Mouse (Mus musculus) forelimb bud, embryonic 11.5 days (tissue): ENCODE measurements around the gene Adgrd1.
A peak's percentile ranks its signal among the peaks of the same experiment; 100 is the strongest.

ENCODE experiments used
- DNase-seq: peaks from one replicate; pipeline ENCODE4 v3.0.0-alpha.2; 2012; ENCODE audit warnings: low read depth, low spot score

The Adgrd1 gene

DNA sequence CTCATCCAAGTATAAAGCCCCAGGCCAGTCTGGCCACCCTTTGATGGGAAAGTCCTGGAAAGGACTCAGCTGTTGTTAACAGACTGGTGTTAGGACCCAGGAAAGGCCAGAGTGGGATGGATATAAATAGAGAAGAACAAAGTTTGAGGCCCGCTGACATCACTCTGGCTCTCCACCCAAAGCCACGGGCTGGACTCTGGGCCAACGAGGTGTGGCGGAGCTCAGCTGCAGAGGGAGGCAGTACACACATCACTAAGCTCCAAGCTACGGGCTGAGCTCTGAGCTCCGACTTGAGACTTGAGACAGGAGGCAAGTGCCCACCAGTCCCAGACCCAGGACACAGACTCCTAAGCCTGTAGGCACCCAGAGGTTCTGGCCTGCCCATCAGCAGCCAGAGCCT is at the start of gene Adgrd1:
TSS of gene Adgrd1 (plus strand) at position 240 of the 400 bp plus-strand sequence.
- DNase-seq, result no peak

- peak; percentile 57 for DNase-seq
These were observed 47.2 kb upstream of the Adgrd1 start for GRCm38 (mm10) chr5:129049372-129049771.

DNA sequence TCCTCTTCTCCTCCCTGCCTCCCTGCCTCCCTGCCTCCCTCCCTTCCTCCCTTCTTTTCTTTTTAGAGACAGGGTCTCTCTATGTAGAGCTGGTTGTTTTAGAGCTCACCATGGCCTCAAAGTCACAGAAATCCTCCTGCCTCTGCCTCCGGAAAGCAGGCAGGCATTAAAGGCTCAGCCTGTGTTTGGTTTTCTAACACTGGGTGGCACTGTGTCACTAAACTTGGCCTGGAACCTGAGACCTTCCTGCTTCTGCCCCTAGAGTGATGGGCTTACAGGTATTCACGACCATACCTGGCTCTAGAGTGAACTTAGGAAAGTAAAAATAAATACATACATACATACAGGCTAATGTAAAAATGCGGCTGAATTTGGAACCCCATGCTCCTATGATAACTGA is 44.6 kb upstream of the Adgrd1 start:
- DNase-seq, result no peak

GRCm38 (mm10) chr5:129052636-129053355 is 43.8 kb upstream of the Adgrd1 start:
- no peak for DNase-seq

DNA sequence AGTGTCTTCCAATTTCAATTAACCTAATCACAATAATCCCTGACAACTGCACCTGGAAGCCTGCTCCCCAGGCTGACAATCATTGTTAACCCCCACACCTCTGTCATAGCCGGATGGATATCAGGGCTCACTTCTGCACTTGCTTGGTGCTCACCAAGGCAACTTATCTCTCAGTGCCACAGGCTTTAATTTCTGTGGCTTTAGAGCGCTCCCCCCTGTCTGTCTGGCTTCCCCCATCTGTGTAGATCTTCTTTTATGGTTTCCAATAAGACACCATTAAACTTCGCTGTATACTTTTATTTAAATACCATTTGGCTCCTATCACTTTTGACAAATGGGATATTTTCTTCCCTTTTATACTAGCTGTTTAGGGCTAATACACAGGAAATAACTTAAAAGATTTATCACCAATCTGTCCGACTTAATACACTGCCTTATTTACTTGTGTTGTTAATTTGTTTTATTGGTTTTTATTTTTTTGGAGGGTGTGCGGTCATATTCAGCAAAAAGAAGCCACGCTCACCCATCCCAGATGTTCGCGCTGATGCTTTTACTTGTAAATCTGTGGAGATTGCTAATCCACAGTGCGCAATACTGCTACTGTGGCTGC is 41.8 kb upstream of the Adgrd1 start:
- DNase-seq, result no peak

- no peak for DNase-seq
These were observed 37.4 kb upstream of the Adgrd1 start for GRCm38 (mm10) chr5:129059116-129059515.

GRCm38 (mm10) chr5:129061579-129061978 is 35.0 kb upstream of the Adgrd1 start:
- peak; percentile 57 for DNase-seq

- DNase-seq, result peak; percentile 76
These were observed 33.3 kb upstream of the Adgrd1 start for GRCm38 (mm10) chr5:129063037-129063791.

GRCm38 (mm10) chr5:129063792-129064087 is 32.8 kb upstream of the Adgrd1 start:
- no peak for DNase-seq

- DNase-seq, result no peak
These were observed 32.4 kb upstream of the Adgrd1 start for GRCm38 (mm10) chr5:129064186-129064585.

GRCm38 (mm10) chr5:129065301-129065700 is 31.2 kb upstream of the Adgrd1 start:
- DNase-seq, result no peak

DNA sequence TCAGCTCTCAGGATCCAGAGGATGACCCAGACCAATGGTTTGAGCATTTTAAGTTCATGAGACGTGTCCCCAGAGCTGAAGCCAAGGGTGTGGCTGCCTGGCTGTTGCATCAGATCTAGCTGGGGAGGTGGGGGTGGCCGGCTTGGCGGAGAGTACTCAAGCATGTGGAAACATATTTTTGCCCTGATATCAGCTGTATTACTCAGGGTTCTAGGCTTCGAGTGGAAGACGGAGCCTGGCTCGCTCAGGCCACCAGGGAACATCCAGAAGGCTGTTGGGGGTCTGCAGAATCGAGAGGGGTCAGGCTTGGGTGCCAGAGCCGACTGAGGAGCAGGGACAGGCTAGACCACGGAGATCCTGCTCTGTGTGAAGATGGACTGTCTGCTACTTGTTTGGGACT is 30.6 kb upstream of the Adgrd1 start:
- no peak for DNase-seq

DNA sequence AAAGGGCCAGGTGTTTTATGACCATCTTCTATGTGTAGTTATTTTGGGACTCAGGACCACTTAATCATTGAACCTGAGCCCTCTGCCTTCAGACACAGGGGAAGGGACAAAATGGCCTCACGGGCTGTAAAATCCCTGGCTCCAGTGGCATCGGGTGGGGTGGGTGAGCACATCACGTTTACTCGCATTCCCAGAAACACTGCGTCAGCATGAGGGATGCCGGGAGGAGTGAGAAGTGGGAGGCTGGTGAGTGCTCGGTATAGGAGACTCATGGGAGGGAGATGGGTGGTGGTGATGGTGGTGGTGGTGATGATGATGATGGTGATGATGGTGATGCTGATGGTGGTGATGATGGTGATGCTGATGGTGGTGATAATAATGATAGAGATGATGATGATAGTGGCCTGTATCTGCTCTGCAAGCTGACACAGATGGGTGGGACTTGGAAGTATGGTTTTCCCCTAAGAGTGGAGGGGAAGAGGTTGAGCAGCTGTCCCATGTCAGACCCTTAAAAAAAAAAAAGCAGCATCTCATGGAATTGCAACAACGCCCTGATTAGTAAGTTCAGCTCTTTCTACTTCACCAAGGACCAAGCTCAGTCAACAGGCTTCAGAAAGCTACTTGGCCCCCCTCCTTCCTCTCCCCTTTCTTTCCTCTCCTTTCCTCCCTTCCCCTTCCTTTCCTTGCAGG is 29.9 kb upstream of the Adgrd1 start:
- no peak for DNase-seq

DNA sequence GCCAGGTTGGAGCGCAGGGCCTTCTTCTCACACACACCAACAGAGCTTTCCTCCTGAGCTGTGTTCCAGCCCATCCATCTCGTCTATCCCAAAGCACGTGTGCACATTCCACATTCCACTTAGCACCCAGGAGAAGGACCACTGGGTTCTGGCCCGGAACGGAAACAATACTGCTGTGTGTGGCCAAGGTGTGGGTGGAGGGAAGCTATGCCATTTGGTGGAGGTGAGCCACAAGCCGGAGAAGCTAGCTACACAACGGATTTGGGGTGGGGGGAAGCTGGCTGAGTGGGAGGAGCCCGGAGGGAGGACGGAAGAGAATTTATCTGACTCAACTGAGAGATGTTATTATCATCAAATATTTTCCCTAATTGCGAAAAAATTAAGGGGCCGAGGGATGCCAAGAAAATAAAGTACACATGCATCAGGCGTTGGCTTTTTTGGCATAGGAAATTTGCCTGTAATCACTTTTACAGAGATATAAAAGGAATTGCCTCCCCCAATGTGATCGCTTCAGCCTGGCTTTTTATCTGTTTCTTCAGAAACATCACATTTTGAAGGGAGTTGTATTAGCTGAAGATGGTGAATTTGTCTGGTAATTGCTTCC is 29.2 kb upstream of the Adgrd1 start:
- no peak for DNase-seq

DNA sequence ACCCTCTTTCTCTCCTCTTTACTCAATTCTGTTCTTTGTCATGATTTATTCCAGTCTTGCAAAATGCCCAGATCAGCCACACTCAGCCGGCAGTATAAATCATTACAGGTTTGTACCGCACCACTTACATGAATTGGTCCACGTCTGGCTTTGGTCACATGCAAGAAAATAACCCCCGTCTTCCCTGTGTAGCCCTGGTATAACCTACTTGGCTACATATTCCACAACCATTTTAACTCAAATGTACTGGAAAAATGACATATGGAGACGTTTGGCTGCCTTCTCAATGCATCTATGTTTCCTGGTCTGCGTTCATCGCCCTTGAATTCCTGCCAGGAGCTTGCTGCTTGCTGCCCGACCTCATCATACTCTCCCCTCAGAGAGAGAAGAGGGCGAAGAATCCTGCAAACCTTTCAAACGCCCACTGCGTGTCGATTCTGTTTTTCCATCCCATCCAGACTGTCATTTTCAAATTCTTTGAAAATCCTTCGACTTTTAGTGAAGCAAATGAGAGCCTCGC is 24.7 kb upstream of the Adgrd1 start:
- no peak for DNase-seq

GRCm38 (mm10) chr5:129073404-129073803 is 23.1 kb upstream of the Adgrd1 start:
- DNase-seq, result no peak

DNA sequence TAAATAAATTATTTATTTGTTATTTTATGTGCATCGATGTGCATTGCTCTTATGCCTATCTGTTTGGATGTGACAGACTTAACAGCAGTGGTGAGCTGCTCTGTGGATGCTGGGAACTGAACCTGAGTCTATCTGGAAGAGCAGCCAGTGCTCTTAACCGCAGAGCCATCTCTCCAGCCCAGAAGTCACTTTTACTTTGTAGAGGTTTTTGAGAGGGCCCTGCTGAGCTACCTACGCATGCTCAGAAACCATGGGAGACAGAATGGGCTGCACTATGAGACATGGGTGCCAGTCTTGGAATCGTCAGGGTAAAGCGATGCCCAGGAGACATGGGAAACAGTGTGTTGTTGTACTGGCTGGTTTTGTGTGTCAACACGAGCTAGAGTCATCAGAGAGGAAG is 20.5 kb upstream of the Adgrd1 start:
- DNase-seq, result no peak

DNA sequence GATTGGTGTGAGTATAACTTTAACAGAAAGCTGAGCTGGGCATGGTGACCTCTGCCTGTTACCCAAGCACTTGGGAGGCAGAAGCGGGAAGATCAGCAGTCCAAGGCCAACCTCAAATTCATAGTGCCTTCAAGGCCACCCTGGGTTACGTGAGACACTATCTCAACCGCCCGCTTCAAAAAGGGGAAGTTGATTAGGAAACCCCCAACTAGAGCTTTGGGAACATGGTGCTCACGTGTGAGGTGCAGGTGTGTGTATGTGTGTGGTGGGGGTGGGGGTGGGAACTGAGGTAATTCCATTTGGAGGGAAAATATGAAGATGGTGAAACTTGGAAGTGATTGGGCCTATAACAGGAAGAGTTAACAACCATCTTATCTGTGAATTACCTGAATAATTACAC is 19.3 kb upstream of the Adgrd1 start:
- no peak for DNase-seq

GRCm38 (mm10) chr5:129081521-129081920 is 15.0 kb upstream of the Adgrd1 start:
- no peak for DNase-seq

GRCm38 (mm10) chr5:129085153-129085552 is 11.4 kb upstream of the Adgrd1 start:
- no peak for DNase-seq

GRCm38 (mm10) chr5:129092345-129093065 is 4.0 kb upstream of the Adgrd1 start:
- DNase-seq, result no peak
